Mouse (Mus musculus): Measurements from ENCODE around the gene Kif21b. TPM values are rescaled to one million over a fixed set of nuclear protein-coding genes. Genes with fewer than 3 reads are reported as not detected.
A peak's percentile ranks its signal among the peaks of the same experiment; 100 is the strongest.

Gene Kif21b
- total and polyA plus RNA-seq, 3 experiments: 0.78 to 2.7 (median 0.98) TPM

DNA sequence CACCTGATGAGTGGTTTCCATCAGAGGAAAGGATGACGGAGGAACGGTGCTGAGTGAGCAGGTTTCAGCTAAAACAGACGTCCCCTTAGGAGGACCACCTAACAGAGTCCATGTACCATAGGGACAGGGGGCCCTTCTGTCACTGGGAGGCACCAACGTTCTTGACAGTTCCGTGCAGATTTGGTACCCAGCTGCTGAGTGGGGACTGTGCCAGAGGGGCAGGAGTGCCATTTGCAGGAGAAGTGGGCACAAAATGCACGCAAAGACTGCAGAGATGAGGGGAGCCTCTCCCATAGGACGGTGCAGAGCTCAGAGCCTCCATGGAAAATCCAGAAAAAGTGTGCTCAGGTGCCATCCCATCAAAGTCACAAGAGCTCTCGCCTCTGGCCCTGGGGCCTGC lies 9.2 kb upstream of the Kif21b start:
- Histone ChIP-seq H3K27ac (no peak overlapping the region), H3K79me2 (replicated peaks; ENCODE audit: control insufficient read depth, insufficient read depth, low read length) (no peaks in the 10 kb centered on the region), H3K36me3 (ENCODE audit: control insufficient read depth, insufficient read depth, low read length) (no peaks in the 10 kb centered on the region), H3K4me3 (no peak overlapping the region), H3K4me1 (ENCODE audit: control insufficient read depth, insufficient read depth, low read length) (peaks cover 2% of the 10 kb centered on the region), H3K9ac (ENCODE audit: low read depth, low read length) (no peak overlapping the region), H3K27me3 (ENCODE audit: control insufficient read depth, insufficient read depth, low read length) (no peaks in the 10 kb centered on the region)
- TF ChIP-seq POLR2A (IDR thresholded peaks at IDR 0.05; ENCODE audit: insufficient read depth, low read depth, low read length): no peak
- intact Hi-C loops (cut with DNase I): no loop called here
- 93% methylated on average over 8 of the region's 8 CpGs for WGBS
- DNase-seq: no peak

GRCm38 (mm10) chr1:136126159-136126765 lies 4.9 kb upstream of the Kif21b start:
- WGBS: 71% methylated on average over 10 of the region's 10 CpGs
- no peak overlapping the region for H3K4me3 ChIP-seq
- no peak for DNase-seq
- no peak overlapping the region for H3K27ac ChIP-seq
- intact Hi-C loops (cut with DNase I): no loop called here
- peaks cover 6% of the 10 kb centered on the region for H3K4me1 ChIP-seq (ENCODE audit: control insufficient read depth, insufficient read depth, low read length)
- no peak overlapping the region for H3K9ac ChIP-seq (ENCODE audit: low read depth, low read length)
- H3K27me3 ChIP-seq (ENCODE audit: control insufficient read depth, insufficient read depth, low read length): no peaks in the 10 kb centered on the region; the same call in 1 of the 2 replicates
- no peaks in the 10 kb centered on the region for H3K36me3 ChIP-seq (ENCODE audit: control insufficient read depth, insufficient read depth, low read length)
- TF ChIP-seq POLR2A (IDR thresholded peaks at IDR 0.05; ENCODE audit: insufficient read depth, low read depth, low read length): no peak
- TF ChIP-seq CTCF (IDR thresholded peaks at IDR 0.05): no peak
- TF ChIP-seq EP300 (IDR thresholded peaks at IDR 0.05; ENCODE audit: insufficient read depth, low read depth, low read length): no peak
- H3K79me2 ChIP-seq (replicated peaks; ENCODE audit: control insufficient read depth, insufficient read depth, low read length): no peaks in the 10 kb centered on the region

DNA sequence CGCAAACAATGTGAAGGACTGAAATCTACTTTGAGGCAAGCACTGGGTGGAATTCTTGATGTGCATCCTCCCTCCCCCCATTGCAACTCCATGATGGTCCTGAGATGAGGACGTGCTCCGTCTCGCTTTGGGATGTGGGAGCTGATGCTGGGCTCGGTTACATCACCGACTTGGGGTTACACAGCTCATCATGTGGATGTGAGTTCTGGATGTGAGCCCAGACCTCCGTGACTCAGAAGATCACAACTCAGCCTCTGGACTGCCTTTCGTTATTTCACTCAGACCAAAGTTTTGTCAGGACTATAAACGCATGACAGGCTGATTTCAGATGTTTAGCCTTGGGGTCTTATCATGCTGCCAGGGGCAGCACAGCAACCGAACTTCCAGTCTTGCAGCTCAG lies 4.3 kb upstream of the Kif21b start:
- no peaks in the 10 kb centered on the region for H3K79me2 ChIP-seq (replicated peaks; ENCODE audit: control insufficient read depth, insufficient read depth, low read length)
- H3K9ac ChIP-seq (ENCODE audit: low read depth, low read length): no peak overlapping the region
- DNase-seq: peak; percentile 65 to 79
- peaks cover 6% of the 10 kb centered on the region for H3K4me1 ChIP-seq (ENCODE audit: control insufficient read depth, insufficient read depth, low read length)
- intact Hi-C loops (cut with DNase I): no loop called here
- H3K4me3 ChIP-seq: no peak overlapping the region
- peaks cover 4% of the 10 kb centered on the region for H3K27me3 ChIP-seq (ENCODE audit: control insufficient read depth, insufficient read depth, low read length)
- no peaks in the 10 kb centered on the region for H3K36me3 ChIP-seq (ENCODE audit: control insufficient read depth, insufficient read depth, low read length)
- WGBS: 15% methylated on average over 10 of the region's 10 CpGs
- peak overlapping the region; percentile 9; the same call in 1 of the 2 replicates for H3K27ac ChIP-seq
- TF ChIP-seq EP300 (IDR thresholded peaks at IDR 0.05; ENCODE audit: insufficient read depth, low read depth, low read length) (no peak), POLR2A (IDR thresholded peaks at IDR 0.05; ENCODE audit: insufficient read depth, low read depth, low read length) (no peak), CTCF (IDR thresholded peaks at IDR 0.05) (no peak)

GRCm38 (mm10) chr1:136127856-136128255 lies 3.3 kb upstream of the Kif21b start:
- Histone ChIP-seq H3K79me2 (replicated peaks; ENCODE audit: control insufficient read depth, insufficient read depth, low read length) (no peaks in the 10 kb centered on the region), H3K27me3 (ENCODE audit: control insufficient read depth, insufficient read depth, low read length) (peaks cover 4% of the 10 kb centered on the region), H3K9ac (ENCODE audit: low read depth, low read length) (no peak overlapping the region), H3K4me1 (ENCODE audit: control insufficient read depth, insufficient read depth, low read length) (peaks cover 7% of the 10 kb centered on the region), H3K36me3 (ENCODE audit: control insufficient read depth, insufficient read depth, low read length) (no peaks in the 10 kb centered on the region), H3K27ac (no peak overlapping the region), H3K4me3 (no peak overlapping the region)
- DNase-seq: no peak
- intact Hi-C loops (cut with DNase I): no loop called here
- 32% methylated on average over 3 of the region's 3 CpGs for WGBS
- no peak for TF ChIP-seq EP300 (IDR thresholded peaks at IDR 0.05; ENCODE audit: insufficient read depth, low read depth, low read length)
- TF ChIP-seq POLR2A (IDR thresholded peaks at IDR 0.05; ENCODE audit: insufficient read depth, low read depth, low read length): no peak
- no peak for TF ChIP-seq CTCF (IDR thresholded peaks at IDR 0.05)

DNA sequence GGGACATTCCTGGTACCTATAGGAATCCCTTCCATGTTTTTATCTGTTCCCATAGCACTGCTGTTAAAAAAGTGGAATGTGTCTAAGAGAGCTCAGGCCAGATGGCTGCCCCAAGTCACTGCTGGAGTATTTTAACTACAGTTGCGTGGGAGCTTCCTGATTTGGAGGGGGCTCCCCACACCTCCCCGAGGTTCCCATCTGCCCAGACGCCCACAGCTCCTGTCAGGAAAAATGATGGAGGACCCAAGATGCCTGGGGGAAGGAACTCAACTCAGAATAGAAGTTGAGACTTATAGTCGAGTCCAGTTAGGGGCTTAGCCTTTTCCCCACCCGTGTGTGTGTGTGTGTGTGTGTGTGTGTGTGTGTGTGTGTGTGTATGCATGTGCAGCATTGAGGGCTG lies 2.8 kb upstream of the Kif21b start:
- Histone ChIP-seq H3K27me3 (ENCODE audit: control insufficient read depth, insufficient read depth, low read length) (peaks cover 4% of the 10 kb centered on the region), H3K27ac (no peak overlapping the region), H3K9ac (ENCODE audit: low read depth, low read length) (no peak overlapping the region), H3K36me3 (ENCODE audit: control insufficient read depth, insufficient read depth, low read length) (no peaks in the 10 kb centered on the region), H3K4me1 (ENCODE audit: control insufficient read depth, insufficient read depth, low read length) (peaks cover 7% of the 10 kb centered on the region), H3K79me2 (replicated peaks; ENCODE audit: control insufficient read depth, insufficient read depth, low read length) (no peaks in the 10 kb centered on the region), H3K4me3 (no peak overlapping the region)
- intact Hi-C loops (cut with DNase I): no loop called here
- no peak for TF ChIP-seq CTCF (IDR thresholded peaks at IDR 0.05)
- TF ChIP-seq POLR2A (IDR thresholded peaks at IDR 0.05; ENCODE audit: insufficient read depth, low read depth, low read length): no peak
- TF ChIP-seq EP300 (IDR thresholded peaks at IDR 0.05; ENCODE audit: insufficient read depth, low read depth, low read length): no peak
- DNase-seq: no peak
- 67% methylated on average over 5 of the region's 5 CpGs for WGBS

GRCm38 (mm10) chr1:136128944-136129589 lies 2.1 kb upstream of the Kif21b start:
- WGBS: 70% methylated on average over 4 of the region's 4 CpGs
- intact Hi-C loops (cut with DNase I): no loop called here

More at GRCm38 (mm10) chr1:136128944-136129589, 2.1 kb upstream of the Kif21b start:
- Histone ChIP-seq H3K4me3 (no peak overlapping the region), H3K27me3 (ENCODE audit: control insufficient read depth, insufficient read depth, low read length) (peaks cover 4% of the 10 kb centered on the region), H3K27ac (no peak overlapping the region), H3K4me1 (ENCODE audit: control insufficient read depth, insufficient read depth, low read length) (peaks cover 11% of the 10 kb centered on the region), H3K79me2 (replicated peaks; ENCODE audit: control insufficient read depth, insufficient read depth, low read length) (no peaks in the 10 kb centered on the region), H3K36me3 (ENCODE audit: control insufficient read depth, insufficient read depth, low read length) (no peaks in the 10 kb centered on the region), H3K9ac (ENCODE audit: low read depth, low read length) (no peak overlapping the region)
- no peak for TF ChIP-seq POLR2A (IDR thresholded peaks at IDR 0.05; ENCODE audit: insufficient read depth, low read depth, low read length)
- no peak for TF ChIP-seq CTCF (IDR thresholded peaks at IDR 0.05)
- no peak for TF ChIP-seq EP300 (IDR thresholded peaks at IDR 0.05; ENCODE audit: insufficient read depth, low read depth, low read length)
- DNase-seq: no peak

Data from heart, adult 2 months (tissue).